Mouse (Mus musculus): Measurements from ENCODE around the gene Il16.

Il16 gene

GRCm38 (mm10) chr7:83615272-83615671 is 130.3 kb downstream of the Il16 start:
- no peak for DNase-seq (ENCODE audit: low spot score in 2 of 2)

- DNase-seq (ENCODE audit: low spot score in 2 of 2), result no peak
Measured at GRCm38 (mm10) chr7:83611886-83612285, 133.6 kb downstream of the Il16 start.

- DNase-seq (ENCODE audit: low spot score in 2 of 2), result no peak
Measured at GRCm38 (mm10) chr7:83609891-83610290, 135.6 kb downstream of the Il16 start.

GRCm38 (mm10) chr7:83606796-83607195 is 138.7 kb downstream of the Il16 start:
- DNase-seq (ENCODE audit: low spot score in 2 of 2), result no peak

- DNase-seq (ENCODE audit: low spot score in 2 of 2), result no peak
Measured at GRCm38 (mm10) chr7:83604180-83604944, 141.2 kb downstream of the Il16 start.

- DNase-seq (ENCODE audit: low spot score in 2 of 2), result no peak
Measured at GRCm38 (mm10) chr7:83599913-83600286, 145.6 kb downstream of the Il16 start.

GRCm38 (mm10) chr7:83598997-83599912 is 146.3 kb downstream of the Il16 start:
- DNase-seq (ENCODE audit: low spot score in 2 of 2), result no peak

- no peak for DNase-seq (ENCODE audit: low spot score in 2 of 2)
Measured at GRCm38 (mm10) chr7:83597063-83597462, 148.5 kb downstream of the Il16 start.

- no peak for DNase-seq (ENCODE audit: low spot score in 2 of 2)
Measured at GRCm38 (mm10) chr7:83594056-83594455, 151.5 kb downstream of the Il16 start.

All from frontal cortex, postnatal 10 days (tissue).